Mouse (Mus musculus) right cerebral cortex, postnatal 14 days (tissue): Measurements from ENCODE around the gene Ezr.
A peak's percentile ranks its signal among the peaks of the same experiment; 100 is the strongest.
"Not testable (repeated sequence)": the region's sequence is repeated elsewhere in the genome, so short reads cannot be mapped to it uniquely, and the experiment has no call there.

Experiments
- DNase-seq: peaks from one replicate; pipeline ENCODE4 v3.0.0; 2022

Ezr gene

GRCm38 (mm10) chr17:6702625-6703221 is 79.9 kb downstream of the Ezr start:
- DNase-seq = not testable (repeated sequence)

GRCm38 (mm10) chr17:6700077-6700476 is 82.5 kb downstream of the Ezr start:
- not testable (repeated sequence) for DNase-seq

GRCm38 (mm10) chr17:6699502-6699901 is 83.1 kb downstream of the Ezr start:
- DNase-seq = not testable (repeated sequence)

- peak; percentile 19 for DNase-seq
Observed at GRCm38 (mm10) chr17:6697224-6697775, 85.3 kb downstream of the Ezr start.

- not testable (repeated sequence) for DNase-seq
Observed at GRCm38 (mm10) chr17:6696521-6696920, 86.1 kb downstream of the Ezr start.

DNA sequence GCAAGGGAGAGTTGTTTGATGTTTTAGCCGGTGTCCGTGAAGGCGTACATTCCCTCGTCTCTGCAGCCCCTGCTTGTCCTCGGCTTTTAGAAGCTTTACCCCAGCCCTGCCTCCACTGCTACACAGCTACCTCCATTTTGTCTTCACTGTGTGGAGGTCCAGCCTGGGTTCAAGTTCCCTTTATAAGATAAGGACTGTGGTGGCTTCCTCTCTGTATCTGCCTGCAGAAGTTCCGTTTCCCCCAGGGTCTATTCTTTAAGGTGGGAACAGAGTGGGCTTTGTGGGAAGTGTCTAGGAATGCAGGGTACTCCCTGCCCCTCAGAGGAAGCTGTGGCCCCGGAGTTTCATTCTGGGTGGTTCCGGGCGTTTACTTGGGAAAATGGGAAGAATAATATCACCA is 86.9 kb downstream of the Ezr start:
- not testable (repeated sequence) for DNase-seq

DNA sequence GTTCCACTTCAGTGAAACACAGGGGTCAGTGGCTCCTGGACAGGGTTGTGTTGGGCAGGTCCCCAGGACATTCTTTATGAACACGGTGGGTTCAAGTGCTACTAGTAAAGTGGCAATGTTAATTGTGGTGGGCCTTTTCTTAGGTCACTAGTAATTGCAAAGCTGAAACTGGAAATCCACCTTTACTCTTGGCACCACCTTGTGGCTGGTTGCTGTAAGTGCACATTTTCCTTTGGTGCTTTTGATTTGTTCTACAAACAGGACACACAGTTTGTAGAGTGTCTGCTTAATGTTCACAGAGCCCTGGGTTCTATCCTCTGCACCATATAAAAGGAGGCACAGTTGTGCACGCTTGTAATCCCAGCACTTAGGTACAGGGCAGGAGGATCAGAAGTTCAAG is 91.0 kb downstream of the Ezr start:
- DNase-seq = peak; percentile 89

DNA sequence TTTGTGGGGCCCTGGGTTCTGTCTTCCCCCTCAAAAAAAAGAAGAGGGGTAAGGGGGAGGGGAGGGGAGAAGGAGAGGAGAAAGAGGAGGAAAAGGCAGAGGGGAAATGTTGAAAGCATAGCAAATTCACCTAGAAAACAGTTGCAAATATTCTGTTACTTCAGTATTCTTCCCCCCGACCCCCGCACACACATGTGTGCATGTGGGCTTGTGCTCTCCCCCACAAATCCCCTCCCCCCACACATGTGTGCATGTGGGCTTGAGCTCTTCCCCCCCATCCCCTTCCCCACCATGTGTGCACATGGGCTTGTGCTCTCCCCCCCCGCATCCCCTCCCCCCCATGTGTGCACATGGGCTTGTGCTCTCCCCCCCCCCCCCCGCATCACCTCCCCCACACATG is 93.2 kb downstream of the Ezr start:
- DNase-seq = peak; percentile 10
